Mouse (Mus musculus): ENCODE results near the gene Prph.

The Prph gene

GRCm38 (mm10) chr15:99097840-99098492 lies 43.0 kb downstream of the Prph start:
- no peak for DNase-seq (ENCODE audit: inconsistent ontology term)

GRCm38 (mm10) chr15:99098493-99098861 lies 43.5 kb downstream of the Prph start:
- DNase-seq (ENCODE audit: inconsistent ontology term): no peak

- DNase-seq (ENCODE audit: inconsistent ontology term): peak; percentile 53
These were observed 44.2 kb downstream of the Prph start for GRCm38 (mm10) chr15:99099139-99099556.

GRCm38 (mm10) chr15:99099984-99100383 lies 45.0 kb downstream of the Prph start:
- no peak for DNase-seq (ENCODE audit: inconsistent ontology term)

- DNase-seq (ENCODE audit: inconsistent ontology term): no peak
These were observed 50.3 kb downstream of the Prph start for GRCm38 (mm10) chr15:99105238-99105637.

- no peak for DNase-seq (ENCODE audit: inconsistent ontology term)
These were observed 52.9 kb downstream of the Prph start for GRCm38 (mm10) chr15:99107866-99108265.

All from Muller cell, postnatal 12 days (primary cell).